Mouse (Mus musculus): Measurements from ENCODE around the gene Sncb. TPM values are rescaled to one million over a fixed set of nuclear protein-coding genes. Genes with fewer than 3 reads are reported as not detected.

The Sncb gene
- total and polyA plus RNA-seq, 3 experiments: not detected

DNA sequence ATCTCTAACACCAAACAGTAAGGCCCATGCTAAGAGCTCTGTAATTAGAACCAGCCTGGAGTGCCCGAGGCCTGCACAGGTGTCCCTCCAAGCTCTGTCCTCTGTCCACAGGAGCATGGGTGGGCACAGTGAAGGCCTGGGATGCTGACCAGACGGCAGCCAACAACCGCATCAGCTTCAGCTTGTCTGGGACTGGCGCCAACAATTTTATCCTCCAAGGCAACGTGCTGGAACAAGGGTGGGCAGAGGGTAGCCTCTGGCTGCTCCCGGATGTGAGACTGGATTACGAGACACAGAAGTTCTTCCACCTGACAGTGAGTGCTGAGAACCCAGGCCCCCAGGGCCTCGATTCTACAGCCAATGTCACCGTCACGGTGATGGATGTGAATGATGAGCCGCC is 40.3 kb downstream of the Sncb start:
- no peak overlapping the region for H3K27ac ChIP-seq (ENCODE audit: control insufficient read depth, low read depth, low read length)
- H3K79me2 ChIP-seq (ENCODE audit: control insufficient read depth, insufficient read depth, low read length, poor library complexity): no peaks in the 10 kb centered on the region
- H3K9ac ChIP-seq (ENCODE audit: control insufficient read depth, low read depth, low read length, poor library complexity, severe bottlenecking): no peak overlapping the region
- no peaks in the 10 kb centered on the region for H3K36me3 ChIP-seq (ENCODE audit: control insufficient read depth in 1 of 2, insufficient read depth in 2 of 2, low read length in 2 of 2)
- H3K27me3 ChIP-seq (ENCODE audit: control insufficient read depth in 1 of 2, insufficient read depth in 2 of 2, low read length in 2 of 2): no peaks in the 10 kb centered on the region
- H3K4me1 ChIP-seq (ENCODE audit: control insufficient read depth in 1 of 2, insufficient read depth in 2 of 2, low read length in 2 of 2): no peaks in the 10 kb centered on the region
- DNase-seq (ENCODE audit: low read depth, low spot score): no peak
- no peaks in the 10 kb centered on the region for H3K9me3 ChIP-seq (replicated peaks; ENCODE audit: insufficient read depth, low read length)
- TF ChIP-seq RAD21 (IDR thresholded peaks at IDR 0.05; ENCODE audit: low read depth, low read length) (no peak), EP300 (IDR thresholded peaks at IDR 0.05; ENCODE audit: low read depth in 1 of 2, low read length in 2 of 2) (no peak), TAL1 (IDR thresholded peaks at IDR 0.05; ENCODE audit: low read length) (no peak), MEF2A (IDR thresholded peaks at IDR 0.05; ENCODE audit: extremely low read depth, insufficient replicate concordance, low read depth, low read length, poor library complexity, severe bottlenecking) (no peak), USF1 (IDR thresholded peaks at IDR 0.05; ENCODE audit: low read depth, low read length) (no peak), KAT2A (conservative IDR thresholded peaks at IDR 0.05; ENCODE audit: low read depth, low read length) (no peak), ZNF384 (IDR thresholded peaks at IDR 0.05; ENCODE audit: low read depth, low read length) (no peak), MAZ (IDR thresholded peaks at IDR 0.05; ENCODE audit: low read depth, low read length) (no peak), CHD2 (IDR thresholded peaks at IDR 0.05; ENCODE audit: low read length) (no peak), CHD1 (IDR thresholded peaks at IDR 0.05; ENCODE audit: low read depth, low read length) (no peak), CTCF (IDR thresholded peaks at IDR 0.05 in 2 of 3, conservative IDR thresholded peaks at IDR 0.05 in 1 of 3; ENCODE audit: control insufficient read depth in 1 of 3, insufficient read depth in 1 of 3, low read depth in 2 of 3, low read length in 3 of 3, poor library complexity in 1 of 3, severe bottlenecking in 1 of 3) (no peak), USF2 (IDR thresholded peaks at IDR 0.05; ENCODE audit: borderline replicate concordance in 1 of 2, insufficient read depth in 1 of 2, low read depth in 1 of 2, low read length in 2 of 2) (no peak), UBTF (IDR thresholded peaks at IDR 0.05; ENCODE audit: borderline replicate concordance, insufficient read depth, low read depth, low read length) (no peak), ZC3H11A (IDR thresholded peaks at IDR 0.05; ENCODE audit: low read depth, low read length) (no peak), HCFC1 (IDR thresholded peaks at IDR 0.05; ENCODE audit: low read depth, low read length) (no peak)
- no peak overlapping the region for H3K4me3 ChIP-seq (ENCODE audit: control insufficient read depth in 1 of 2, insufficient read depth in 1 of 2, low read depth in 2 of 2, low read length in 2 of 2)

DNA sequence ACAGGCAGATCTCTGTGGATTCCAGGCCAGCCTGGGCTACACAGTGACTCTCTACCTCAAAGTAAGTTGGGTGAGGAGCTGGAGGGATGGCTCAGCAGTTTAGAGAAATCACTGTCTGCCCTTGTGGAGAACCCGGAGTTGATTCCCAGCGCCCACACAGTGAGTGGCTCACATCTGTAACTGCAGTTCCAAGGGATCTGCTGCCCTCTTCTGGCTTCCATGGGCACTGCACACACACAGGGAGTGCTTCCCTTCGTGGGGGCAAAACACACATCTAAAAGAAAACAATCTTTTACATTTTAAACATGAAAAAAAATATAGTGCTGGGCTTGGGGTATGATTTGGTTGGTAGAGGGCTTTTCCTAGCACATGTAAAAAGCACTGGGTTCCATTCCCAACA is 43.3 kb downstream of the Sncb start:
- Histone ChIP-seq H3K4me1 (ENCODE audit: control insufficient read depth in 1 of 2, insufficient read depth in 2 of 2, low read length in 2 of 2) (no peaks in the 10 kb centered on the region), H3K27me3 (ENCODE audit: control insufficient read depth in 1 of 2, insufficient read depth in 2 of 2, low read length in 2 of 2) (no peaks in the 10 kb centered on the region)

More for the DNA sequence above, 43.3 kb downstream of the Sncb start:
- H3K9ac ChIP-seq (ENCODE audit: control insufficient read depth, low read depth, low read length, poor library complexity, severe bottlenecking): no peak overlapping the region
- no peak overlapping the region for H3K4me3 ChIP-seq (ENCODE audit: control insufficient read depth in 1 of 2, insufficient read depth in 1 of 2, low read depth in 2 of 2, low read length in 2 of 2)
- TF ChIP-seq CTCF (IDR thresholded peaks at IDR 0.05 in 2 of 3, conservative IDR thresholded peaks at IDR 0.05 in 1 of 3; ENCODE audit: control insufficient read depth in 1 of 3, insufficient read depth in 1 of 3, low read depth in 2 of 3, low read length in 3 of 3, poor library complexity in 1 of 3, severe bottlenecking in 1 of 3) (peak; percentile 14 to 36 (median 31); a peak in 4 of 6 replicates), UBTF (IDR thresholded peaks at IDR 0.05; ENCODE audit: borderline replicate concordance, insufficient read depth, low read depth, low read length) (no peak)
- no peaks in the 10 kb centered on the region for H3K79me2 ChIP-seq (ENCODE audit: control insufficient read depth, insufficient read depth, low read length, poor library complexity)
- H3K36me3 ChIP-seq (ENCODE audit: control insufficient read depth in 1 of 2, insufficient read depth in 2 of 2, low read length in 2 of 2): no peaks in the 10 kb centered on the region
- peak; percentile 7 for DNase-seq (ENCODE audit: low read depth, low spot score)
- H3K9me3 ChIP-seq (replicated peaks; ENCODE audit: insufficient read depth, low read length): no peaks in the 10 kb centered on the region
- no peak overlapping the region for H3K27ac ChIP-seq (ENCODE audit: control insufficient read depth, low read depth, low read length)
